Mouse (Mus musculus) olfactory bulb, adult 2 months (tissue): ENCODE results near the gene Drd2. TPM values are rescaled to one million over a fixed set of nuclear protein-coding genes. Genes with fewer than 3 reads are reported as not detected.

Experiments used
- H3K27ac ChIP-seq: fragments of 200-500 bp; 2 replicates; pipeline ENCODE4 v1.5.1; 2012; ENCODE audit warnings: low read depth, low read length; ENCODE audit not compliant: insufficient read depth
- H3K4me1 ChIP-seq: fragments of 200-500 bp; 2 replicates; pipeline ENCODE4 v1.6.1; 2012; ENCODE audit warnings: low read length; ENCODE audit not compliant: control insufficient read depth, insufficient read depth
- H3K4me3 ChIP-seq: fragments of 200-500 bp; 2 replicates; pipeline ENCODE4 v1.5.1; 2012; ENCODE audit warnings: mild to moderate bottlenecking, low read depth, low read length, moderate library complexity; ENCODE audit not compliant: insufficient read depth
- CTCF ChIP-seq: fragments of 200-500 bp; IDR thresholded peaks from 2 replicates; pipeline ENCODE4 v1.5.1; 2012; ENCODE audit warnings: low read depth, mild to moderate bottlenecking, low read length, moderate library complexity; ENCODE audit not compliant: insufficient read depth
- POLR2A ChIP-seq: fragments of 200-500 bp; IDR thresholded peaks from 2 replicates; pipeline ENCODE4 v1.6.1; 2012; ENCODE audit warnings: mild to moderate bottlenecking, low read depth, low read length, moderate library complexity; ENCODE audit not compliant: insufficient read depth
- WGBS: fragments of 180-500 bp; shearing (Covaris S2); methylation state at CpG from one replicate; pipeline ENCODE4 v1.1.7; 2018; 5-methylcytosine and 5-hydroxymethylcytosine counted together
- polyA plus RNA-seq: library from polyadenylated mRNA; stranded (reverse); fragments of >200 nt; gene quantifications from 2 replicates; pipeline ENCODE4 v1.2.4, GENCODE M21; 2012; ENCODE audit warnings: low replicate concordance; ENCODE audit not compliant: missing spikeins, insufficient read depth, insufficient read length

Gene Drd2
- polyA plus RNA-seq: not detected in 2 replicates

- Histone ChIP-seq H3K27ac (no peak within 1 kb of the TSS), H3K4me3 (peak within 1 kb of the TSS; percentile 33; the same call in 1 of the 2 replicates), H3K4me1 (peaks cover 4% of the 10 kb centered on the region)
- TF ChIP-seq POLR2A: no peak
- TF ChIP-seq CTCF: no peak
- 5% methylated on average over 71 of the region's 84 CpGs for WGBS
Observed at GRCm38 (mm10) chr9:49340136-49341043, at the start of gene Drd2. Gene Drd2 (plus strand): TSS chr9:49340627.

GRCm38 (mm10) chr9:49295101-49295500 is 45.3 kb upstream of the Drd2 start:
- Histone ChIP-seq H3K4me3 (no peak overlapping the region), H3K4me1 (no peaks in the 10 kb centered on the region), H3K27ac (no peak overlapping the region)
- 77% methylated on average over 1 of the region's 1 CpGs for WGBS
- TF ChIP-seq CTCF (no peak), POLR2A (no peak)

- 0 out of 2 replicates have a peak, but pooled peaks cover 5% of the 10 kb centered on the region for H3K4me1 ChIP-seq
- no peak for TF ChIP-seq CTCF
- no peak for TF ChIP-seq POLR2A
- H3K4me3 ChIP-seq: no peak overlapping the region
- no peak overlapping the region for H3K27ac ChIP-seq
- 26% methylated on average over 3 of the region's 3 CpGs for WGBS
Observed at GRCm38 (mm10) chr9:49307576-49307975, 32.9 kb upstream of the Drd2 start.

GRCm38 (mm10) chr9:49310821-49311220 is 29.6 kb upstream of the Drd2 start:
- Histone ChIP-seq H3K4me3 (no peak overlapping the region), H3K4me1 (0 out of 2 replicates have a peak, but pooled peaks cover 5% of the 10 kb centered on the region), H3K27ac (no peak overlapping the region)
- WGBS: 68% methylated on average over 4 of the region's 4 CpGs
- TF ChIP-seq CTCF (no peak), POLR2A (no peak)

GRCm38 (mm10) chr9:49318638-49319037 is 21.8 kb upstream of the Drd2 start:
- Histone ChIP-seq H3K4me1 (no peaks in the 10 kb centered on the region), H3K4me3 (no peak overlapping the region), H3K27ac (no peak overlapping the region)
- TF ChIP-seq CTCF: no peak

- 32% methylated on average over 10 of the region's 10 CpGs for WGBS
- Histone ChIP-seq H3K27ac (no peak overlapping the region), H3K4me1 (peaks cover 4% of the 10 kb centered on the region), H3K4me3 (no peak overlapping the region)
- no peak for TF ChIP-seq POLR2A
- no peak for TF ChIP-seq CTCF
Observed at GRCm38 (mm10) chr9:49341044-49341365, 578 bp downstream of the Drd2 start.

GRCm38 (mm10) chr9:49365763-49366162 is 25.3 kb downstream of the Drd2 start:
- no peaks in the 10 kb centered on the region for H3K4me1 ChIP-seq
- no peak for TF ChIP-seq CTCF
- TF ChIP-seq POLR2A: no peak

GRCm38 (mm10) chr9:49373946-49374345 is 33.5 kb downstream of the Drd2 start:
- 89% methylated on average over 2 of the region's 2 CpGs for WGBS
- H3K4me1 ChIP-seq: no peaks in the 10 kb centered on the region
- no peak overlapping the region for H3K27ac ChIP-seq
- TF ChIP-seq CTCF: no peak
- no peak for TF ChIP-seq POLR2A
- H3K4me3 ChIP-seq: no peak overlapping the region

More at GRCm38 (mm10) chr9:49365763-49366162, 25.3 kb downstream of the Drd2 start:
- H3K4me3 ChIP-seq: no peak overlapping the region
- WGBS: 55% methylated on average over 5 of the region's 5 CpGs
- no peak overlapping the region for H3K27ac ChIP-seq

GRCm38 (mm10) chr9:49379962-49380361 is 39.5 kb downstream of the Drd2 start:
- WGBS: 89% methylated on average over 4 of the region's 4 CpGs

More at GRCm38 (mm10) chr9:49379962-49380361, 39.5 kb downstream of the Drd2 start:
- TF ChIP-seq POLR2A (no peak), CTCF (no peak)
- no peak overlapping the region for H3K4me3 ChIP-seq
- H3K27ac ChIP-seq: no peak overlapping the region
- no peaks in the 10 kb centered on the region for H3K4me1 ChIP-seq
